Mouse (Mus musculus): ENCODE results near the gene Zfp628. TPM values are rescaled to one million over a fixed set of nuclear protein-coding genes. Genes with fewer than 3 reads are reported as not detected.
A peak's percentile ranks its signal among the peaks of the same experiment; 100 is the strongest.

The Zfp628 gene
- polyA plus RNA-seq, 1 experiment from 2014 or later: 3.9 TPM

- ATAC-seq (replicated peaks; ENCODE audit: low FRiP score, low read depth) (no peak), DNase-seq (ENCODE audit: low spot score) (peak; percentile 59)
- Histone ChIP-seq H3K4me3 (replicated peaks; ENCODE audit: low read depth, low read length) (peak overlapping the region; percentile 21), H3K27me3 (ENCODE audit: insufficient read depth, low read length) (no peaks in the 10 kb centered on the region), H3K9me3 (replicated peaks; ENCODE audit: low read length) (no peaks in the 10 kb centered on the region), H3K9ac (ENCODE audit: low read depth, low read length) (peak overlapping the region; percentile 50; the same call in 1 of the 2 replicates), H3K4me2 (ENCODE audit: low read length) (peak overlapping the region; percentile 62), H3K27ac (peak overlapping the region; percentile 77), H3K4me1 (replicated peaks; ENCODE audit: insufficient read depth, low read length) (peaks cover 28% of the 10 kb centered on the region), H3K36me3 (ENCODE audit: insufficient read depth, low read length) (peaks cover 19% of the 10 kb centered on the region)
- WGBS: 5% methylated on average over 37 of the region's 37 CpGs
- peak; percentile 61 for TF ChIP-seq CTCF (IDR thresholded peaks at IDR 0.05; ENCODE audit: low read depth)
These were observed 8.8 kb downstream of the Zfp628 start for GRCm38 (mm10) chr7:4923586-4924364.

DNA sequence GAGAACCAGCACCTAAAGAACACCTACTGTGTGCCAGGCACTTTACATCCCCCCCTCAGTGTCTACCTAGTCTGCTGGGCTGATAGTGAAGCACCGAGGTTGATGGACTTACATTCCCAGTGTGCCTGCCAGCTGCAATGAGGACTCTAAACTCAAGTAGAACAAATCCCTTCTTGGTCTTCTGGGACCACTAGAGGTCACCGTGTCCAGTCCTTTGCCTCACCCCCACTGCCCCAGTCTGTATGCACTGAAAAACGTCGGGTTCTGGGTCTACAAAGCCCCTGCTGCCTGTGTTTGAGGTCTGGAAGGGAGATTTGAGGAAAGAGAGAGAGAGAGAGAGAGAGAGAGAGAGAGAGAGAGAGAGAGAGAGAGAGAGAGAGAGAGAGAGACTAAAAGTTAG lies 9.5 kb downstream of the Zfp628 start:
- H3K27ac ChIP-seq: peak overlapping the region; percentile 77
- peak overlapping the region; percentile 62 for H3K4me2 ChIP-seq (ENCODE audit: low read length)
- H3K4me3 ChIP-seq (replicated peaks; ENCODE audit: low read depth, low read length): 0 out of 2 replicates have a peak overlapping the region, but pooled peaks have one; percentile 21
- H3K4me1 ChIP-seq (replicated peaks; ENCODE audit: insufficient read depth, low read length): peaks cover 28% of the 10 kb centered on the region
- no peak overlapping the region for H3K9ac ChIP-seq (ENCODE audit: low read depth, low read length)
- H3K36me3 ChIP-seq (ENCODE audit: insufficient read depth, low read length): peaks cover 14% of the 10 kb centered on the region
- no peaks in the 10 kb centered on the region for H3K9me3 ChIP-seq (replicated peaks; ENCODE audit: low read length)
- DNase-seq (ENCODE audit: low spot score) (no peak), ATAC-seq (replicated peaks; ENCODE audit: low FRiP score, low read depth) (no peak)
- H3K27me3 ChIP-seq (ENCODE audit: insufficient read depth, low read length): no peaks in the 10 kb centered on the region
- 1% methylated on average over 4 of the region's 4 CpGs for WGBS
- TF ChIP-seq CTCF (IDR thresholded peaks at IDR 0.05; ENCODE audit: low read depth): peak; percentile 15; the same call in 1 of the 2 replicates

DNA sequence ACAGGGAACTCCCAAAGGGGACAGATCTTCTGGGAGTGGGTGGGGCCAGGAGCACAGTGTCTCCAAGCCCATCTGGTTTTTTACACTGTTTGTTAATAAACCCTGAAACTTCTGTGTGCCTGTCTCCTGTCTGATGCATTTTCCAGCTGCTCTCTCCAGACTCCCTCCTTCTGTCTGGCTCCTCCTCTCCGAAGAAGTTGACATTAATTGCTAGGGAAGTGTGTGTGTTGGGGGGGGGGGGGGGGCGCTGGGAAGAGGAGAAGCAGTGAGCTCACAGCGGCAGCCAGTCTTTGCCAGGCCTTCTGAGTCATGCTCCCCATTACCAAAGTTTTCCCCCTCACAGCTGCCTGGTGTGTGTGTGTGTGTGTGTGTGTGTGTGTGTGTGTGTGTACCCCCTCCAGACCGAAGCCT lies 9.9 kb downstream of the Zfp628 start:
- Histone ChIP-seq H3K4me3 (replicated peaks; ENCODE audit: low read depth, low read length) (no peak overlapping the region), H3K9ac (ENCODE audit: low read depth, low read length) (no peak overlapping the region), H3K27me3 (ENCODE audit: insufficient read depth, low read length) (no peaks in the 10 kb centered on the region), H3K4me1 (replicated peaks; ENCODE audit: insufficient read depth, low read length) (peaks cover 28% of the 10 kb centered on the region), H3K9me3 (replicated peaks; ENCODE audit: low read length) (no peaks in the 10 kb centered on the region), H3K36me3 (ENCODE audit: insufficient read depth, low read length) (peaks cover 10% of the 10 kb centered on the region), H3K4me2 (ENCODE audit: low read length) (peak overlapping the region; percentile 62; the same call in 1 of the 2 replicates), H3K27ac (peak overlapping the region; percentile 77)
- ATAC-seq (replicated peaks; ENCODE audit: low FRiP score, low read depth) (peak; percentile 33; the same call in 1 of the 2 replicates), DNase-seq (ENCODE audit: low spot score) (peak; percentile 96)
- 7% methylated on average over 3 of the region's 4 CpGs for WGBS
- TF ChIP-seq CTCF (IDR thresholded peaks at IDR 0.05; ENCODE audit: low read depth): no peak

DNA sequence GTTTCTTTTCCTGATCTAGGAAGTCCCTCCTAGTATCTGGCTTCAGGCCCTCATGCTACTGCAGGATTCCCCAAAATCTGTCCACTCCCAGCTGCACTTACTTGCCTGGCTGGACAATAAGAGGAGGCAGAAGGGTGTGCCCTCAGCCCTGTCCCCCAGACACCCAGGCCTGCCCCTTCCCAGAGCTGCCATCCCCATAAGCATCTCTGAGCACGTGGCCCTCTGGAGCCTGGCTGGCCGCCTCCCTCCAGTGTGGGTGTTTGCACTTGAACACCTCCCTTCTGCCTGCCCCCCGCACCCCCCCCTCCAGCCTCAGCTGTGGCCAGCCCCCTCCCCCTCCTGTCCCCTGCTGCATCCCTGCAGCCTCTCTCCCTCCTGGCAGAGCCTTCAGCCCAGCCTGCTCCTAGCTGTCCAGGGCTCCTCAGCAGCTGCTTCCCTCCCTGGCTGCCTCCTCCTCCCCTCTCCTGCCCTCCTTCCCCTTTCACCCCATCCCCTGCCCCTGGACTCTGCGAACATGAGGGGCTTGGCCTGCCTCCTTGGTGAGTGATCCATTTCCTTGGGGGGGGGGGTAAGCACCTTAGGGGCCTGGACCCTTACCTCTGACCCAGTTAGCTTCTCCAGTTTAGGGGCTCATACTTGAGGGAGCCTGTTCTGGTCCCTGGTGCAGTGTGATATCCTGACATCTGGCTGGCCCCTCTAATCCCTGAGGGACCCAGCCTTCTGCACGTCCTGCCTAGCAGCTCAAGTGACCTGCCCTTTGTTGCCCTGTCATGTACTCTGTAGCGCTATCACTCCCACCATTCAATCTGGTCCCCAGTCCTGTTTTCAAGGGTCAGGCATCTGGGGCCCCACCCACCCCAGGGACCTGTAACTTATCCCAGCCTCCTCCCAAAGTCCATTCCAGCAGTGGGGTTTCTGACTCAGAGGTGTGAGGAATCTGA lies 10.7 kb downstream of the Zfp628 start, which contains the start of gene Ssc5d:
Ssc5d (plus strand) TSS at position 345 of the 941 bp plus-strand sequence.
- Histone ChIP-seq H3K36me3 (ENCODE audit: insufficient read depth, low read length) (0 out of 2 replicates have a peak, but pooled peaks cover 2% of the 10 kb centered on the region), H3K27ac (peak within 1 kb of the TSS; percentile 77), H3K9ac (ENCODE audit: low read depth, low read length) (0 out of 2 replicates have a peak within 1 kb of the TSS, but pooled peaks have one; percentile 2), H3K9me3 (replicated peaks; ENCODE audit: low read length) (no peaks in the 10 kb centered on the region), H3K4me2 (ENCODE audit: low read length) (peak within 1 kb of the TSS; percentile 62; the same call in 1 of the 2 replicates), H3K4me3 (replicated peaks; ENCODE audit: low read depth, low read length) (no peak within 1 kb of the TSS), H3K4me1 (replicated peaks; ENCODE audit: insufficient read depth, low read length) (peaks cover 28% of the 10 kb centered on the region), H3K27me3 (ENCODE audit: insufficient read depth, low read length) (no peaks in the 10 kb centered on the region)
- ATAC-seq (replicated peaks; ENCODE audit: low FRiP score, low read depth) (peak; percentile 34), DNase-seq (ENCODE audit: low spot score) (peak; percentile 72)
- no peak for TF ChIP-seq CTCF (IDR thresholded peaks at IDR 0.05; ENCODE audit: low read depth)
- WGBS: 3% methylated on average over 6 of the region's 6 CpGs

DNA sequence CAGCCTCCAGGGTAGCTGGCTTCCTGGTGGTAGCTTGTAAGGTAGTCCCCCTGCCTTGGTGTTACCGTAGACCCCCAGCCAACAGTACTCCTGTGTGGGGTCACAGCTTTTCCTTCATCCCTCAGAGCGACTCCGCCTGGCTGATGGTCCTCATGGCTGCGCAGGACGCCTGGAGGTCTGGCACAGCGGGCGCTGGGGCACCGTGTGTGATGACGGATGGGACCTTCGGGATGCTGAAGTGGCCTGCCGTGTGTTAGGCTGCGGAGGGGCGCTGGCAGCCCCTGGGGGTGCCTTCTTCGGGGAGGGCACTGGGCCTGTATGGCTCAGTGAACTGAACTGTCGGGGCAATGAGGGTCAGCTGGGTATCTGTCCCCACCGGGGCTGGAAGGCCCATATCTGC lies 11.8 kb downstream of the Zfp628 start:
- Histone ChIP-seq H3K27me3 (ENCODE audit: insufficient read depth, low read length) (no peaks in the 10 kb centered on the region), H3K4me3 (replicated peaks; ENCODE audit: low read depth, low read length) (no peak overlapping the region), H3K36me3 (ENCODE audit: insufficient read depth, low read length) (no peaks in the 10 kb centered on the region), H3K9ac (ENCODE audit: low read depth, low read length) (no peak overlapping the region), H3K9me3 (replicated peaks; ENCODE audit: low read length) (no peaks in the 10 kb centered on the region), H3K4me2 (ENCODE audit: low read length) (no peak overlapping the region), H3K27ac (no peak overlapping the region), H3K4me1 (replicated peaks; ENCODE audit: insufficient read depth, low read length) (peaks cover 28% of the 10 kb centered on the region)
- TF ChIP-seq CTCF (IDR thresholded peaks at IDR 0.05; ENCODE audit: low read depth): no peak
- ATAC-seq (replicated peaks; ENCODE audit: low FRiP score, low read depth) (no peak), DNase-seq (ENCODE audit: low spot score) (no peak)
- WGBS: 70% methylated on average over 16 of the region's 16 CpGs

- no peak for TF ChIP-seq CTCF (IDR thresholded peaks at IDR 0.05; ENCODE audit: low read depth)
- ATAC-seq (replicated peaks; ENCODE audit: low FRiP score, low read depth) (no peak), DNase-seq (ENCODE audit: low spot score) (peak; percentile 25)
- peaks cover 25% of the 10 kb centered on the region for H3K4me1 ChIP-seq (replicated peaks; ENCODE audit: insufficient read depth, low read length)
- no peak overlapping the region for H3K4me3 ChIP-seq (replicated peaks; ENCODE audit: low read depth, low read length)
- no peaks in the 10 kb centered on the region for H3K27me3 ChIP-seq (ENCODE audit: insufficient read depth, low read length)
- WGBS: 51% methylated on average over 8 of the region's 8 CpGs
- H3K4me2 ChIP-seq (ENCODE audit: low read length): no peak overlapping the region
- no peak overlapping the region for H3K9ac ChIP-seq (ENCODE audit: low read depth, low read length)
- no peak overlapping the region for H3K27ac ChIP-seq
- H3K36me3 ChIP-seq (ENCODE audit: insufficient read depth, low read length): no peaks in the 10 kb centered on the region
- no peaks in the 10 kb centered on the region for H3K9me3 ChIP-seq (replicated peaks; ENCODE audit: low read length)
These were observed 12.7 kb downstream of the Zfp628 start for GRCm38 (mm10) chr7:4927711-4928110.

Measured in kidney, postnatal 0 days (tissue).